Mouse (Mus musculus) bone marrow macrophage, adult 2 months (primary cell): Measurements from ENCODE around the gene Pdss2.

Experiments used
- CTCF ChIP-seq: IDR thresholded peaks from 2 replicates; pipeline ENCODE4 v1.5.1; 2012; ENCODE audit warnings: low read depth, mild to moderate bottlenecking, low read length, moderate library complexity
- POLR2A ChIP-seq: IDR thresholded peaks from 2 replicates; pipeline ENCODE4 v1.6.1; 2012; ENCODE audit warnings: mild to moderate bottlenecking, low read depth, low read length, borderline replicate concordance

GRCm38 (mm10) chr10:43308105-43308810 lies 87.0 kb downstream of the Pdss2 start:
- TF ChIP-seq CTCF (no peak), POLR2A (no peak)
